Mouse (Mus musculus): ENCODE measurements around the gene Zfp987.
"Not testable (repeated sequence)": the region's sequence is repeated elsewhere in the genome, so short reads cannot be mapped to it uniquely, and the experiment has no call there.

DNA sequence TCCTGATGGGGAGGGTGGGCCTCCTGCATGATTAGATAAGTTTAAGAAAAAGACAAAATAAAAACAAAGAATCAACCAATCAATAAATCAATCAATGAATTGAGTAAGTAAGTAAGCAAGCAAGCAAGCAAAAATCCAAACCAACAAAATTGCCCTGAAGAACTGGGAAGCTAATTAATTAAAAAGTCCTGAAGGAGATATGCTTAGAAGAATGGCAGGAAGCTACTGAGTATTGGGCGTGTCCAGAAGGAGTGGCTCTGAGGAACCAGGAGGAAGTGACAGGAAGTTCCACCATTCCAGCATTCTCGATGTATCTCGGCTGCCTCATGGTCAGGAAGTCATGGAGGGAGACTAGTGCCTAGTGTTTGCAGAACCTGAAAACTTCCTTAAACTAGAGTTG, at the start of gene Zfp987:
- TF ChIP-seq ZNF384 (IDR thresholded peaks at IDR 0.05; ENCODE audit: low read depth, low read length); MAFK (IDR thresholded peaks at IDR 0.05; ENCODE audit: insufficient read depth, low read depth, low read length): not testable (repeated sequence)
